9 mouse cellular contexts compared by ENCODE assay signal in the genomic region with DNA sequence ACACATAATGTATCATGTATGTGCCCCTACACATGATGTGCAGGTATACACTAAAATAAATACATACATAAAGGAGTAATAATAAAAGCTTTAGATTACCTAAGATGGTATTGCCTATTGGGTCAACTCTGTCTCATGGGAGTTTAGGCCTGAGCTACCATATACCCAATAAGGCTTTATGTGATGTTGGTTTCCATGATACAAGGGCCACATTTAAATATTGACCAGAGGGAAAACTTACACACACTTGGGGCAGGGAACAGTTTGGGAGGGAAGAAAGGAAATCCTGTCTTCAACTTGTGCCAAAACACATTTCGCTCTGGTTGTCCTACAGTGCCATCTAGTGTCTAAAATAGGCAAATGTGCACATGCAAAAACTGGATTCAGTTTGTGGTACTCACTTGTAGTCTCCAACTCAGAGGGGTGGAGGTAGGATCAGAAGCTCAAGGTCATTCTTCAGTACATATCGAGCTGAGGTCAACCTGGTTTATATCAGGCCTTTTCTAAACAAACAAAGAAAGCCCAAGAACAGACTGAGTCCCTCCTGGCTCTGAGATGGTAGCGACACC. TPM values are rescaled to one million over a fixed set of nuclear protein-coding genes. Genes with fewer than 3 reads are reported as not detected.
DNase-seq lines count a peak whose midpoint lies in the region; ATAC-seq and TF ChIP-seq lines count a peak whose summit lies in the region.
"Had no signal": no experiment of that assay in that cellular context is flagged by ENCODE, and none has a peak within 500 bp of the region (broad histone marks: within the 10 kb centered on the region; RNA-seq: fewer than 3 reads in every experiment).

No protein-coding gene starts in this region.

- in situ Hi-C loops in ES-E14 (cut with MboI; ENCODE audit: low sequenced_read_pairs in 2 of 2, unreplicated experiment in 2 of 2), result loop anchor here in 1 of 2 experiments (25.0 kb wide), 1 partner anchor 846 kb away; no protein-coding TSS in a partner anchor

- no peak overlapping the region for H3K4me2 ChIP-seq in limb, embryonic 11.5 days (ENCODE audit: low read depth, severe bottlenecking)
- H3K4me2 ChIP-seq in forebrain, embryonic 15.5 days (replicated peaks), result no peak overlapping the region
- H3K4me2 ChIP-seq in midbrain, postnatal 0 days (ENCODE audit: low read depth, low read length, poor library complexity, severe bottlenecking), result no peak overlapping the region
- H3K4me2 ChIP-seq: midbrain, embryonic 12.5 days had no signal

- peak; percentile 36 for DNase-seq in limb, embryonic 11.5 days (ENCODE audit: low spot score)
- DNase-seq in limb, embryonic 10.5 days (ENCODE audit: low spot score), result no peak
- peak; percentile 29 for DNase-seq in ES-E14 (ENCODE audit: low read depth, low spot score)
- DNase-seq in c-Kit-positive CD71-positive TER-119-negative erythroid progenitor cells, embryonic 14.5 days (ENCODE audit: low read depth), result peak; percentile 24
- DNase-seq in layer of hippocampus, adult 9-10 months (ENCODE audit: low spot score), result peak; percentile 24
- peak; percentile 55 for DNase-seq in midbrain, postnatal 0 days (ENCODE audit: low spot score)
- DNase-seq in ovary, postnatal 10 days (ENCODE audit: low spot score), result no peak

- TF ChIP-seq CTCF in midbrain, postnatal 0 days (IDR thresholded peaks at IDR 0.05), result peak; percentile 91

- no peak overlapping the region for H3K4me3 ChIP-seq in limb, embryonic 11.5 days (ENCODE audit: low read depth, low read length)
- H3K4me3 ChIP-seq in limb, embryonic 10.5 days, result no peak overlapping the region
- no peak overlapping the region for H3K4me3 ChIP-seq in ES-E14 (ENCODE audit: insufficient read depth in 1 of 2, low read depth in 1 of 2, low read length in 2 of 2, poor library complexity in 1 of 2, severe bottlenecking in 1 of 2)
- no peak overlapping the region for H3K4me3 ChIP-seq in forebrain, embryonic 15.5 days
- no peak overlapping the region for H3K4me3 ChIP-seq in midbrain, postnatal 0 days (ENCODE audit: low read depth, low read length)
- H3K4me3 ChIP-seq: midbrain, embryonic 12.5 days had no signal

- no peaks in the 10 kb centered on the region for H3K4me1 ChIP-seq in limb, embryonic 11.5 days (ENCODE audit: control insufficient read depth, insufficient read depth, low read length)
- H3K4me1 ChIP-seq in limb, embryonic 10.5 days, result no peaks in the 10 kb centered on the region
- H3K4me1 ChIP-seq in ES-E14 (ENCODE audit: control insufficient read depth in 2 of 2, insufficient read depth in 2 of 2, low read length in 2 of 2, poor library complexity in 1 of 2), result no peaks in the 10 kb centered on the region
- H3K4me1 ChIP-seq in forebrain, embryonic 15.5 days, result no peaks in the 10 kb centered on the region
- no peaks in the 10 kb centered on the region for H3K4me1 ChIP-seq in midbrain, postnatal 0 days (ENCODE audit: insufficient read depth, low read length)
- H3K4me1 ChIP-seq: midbrain, embryonic 12.5 days had no signal

- H3K27ac ChIP-seq in limb, embryonic 11.5 days (replicated peaks; ENCODE audit: low read depth, low read length), result no peak overlapping the region
- H3K27ac ChIP-seq in limb, embryonic 10.5 days, result no peak overlapping the region
- no peak overlapping the region for H3K27ac ChIP-seq in ES-E14 (ENCODE audit: insufficient read depth, low read depth, low read length, poor library complexity, severe bottlenecking)
- no peak overlapping the region for H3K27ac ChIP-seq in forebrain, embryonic 15.5 days (replicated peaks)
- H3K27ac ChIP-seq in midbrain, postnatal 0 days (ENCODE audit: low read depth, low read length), result no peak overlapping the region
- H3K27ac ChIP-seq: midbrain, embryonic 12.5 days had no signal

- no peaks in the 10 kb centered on the region for H3K27me3 ChIP-seq in limb, embryonic 11.5 days (ENCODE audit: control insufficient read depth, insufficient read depth, low read length)
- H3K27me3 ChIP-seq in limb, embryonic 10.5 days (ENCODE audit: low read depth, poor library complexity, severe bottlenecking), result peaks cover 66% of the 10 kb centered on the region
- H3K27me3 ChIP-seq in forebrain, embryonic 15.5 days, result no peaks in the 10 kb centered on the region
- H3K27me3 ChIP-seq in midbrain, postnatal 0 days (ENCODE audit: insufficient read depth, low read length), result no peaks in the 10 kb centered on the region

- H3K9me3 ChIP-seq in limb, embryonic 11.5 days (ENCODE audit: control insufficient read depth, low read length), result no peaks in the 10 kb centered on the region
- no peaks in the 10 kb centered on the region for H3K9me3 ChIP-seq in limb, embryonic 10.5 days (replicated peaks)
- H3K9me3 ChIP-seq in ES-E14 (ENCODE audit: control insufficient read depth, insufficient read depth, low read depth, low read length), result no peaks in the 10 kb centered on the region
- H3K9me3 ChIP-seq in forebrain, embryonic 15.5 days, result no peaks in the 10 kb centered on the region
- H3K9me3 ChIP-seq in midbrain, postnatal 0 days (ENCODE audit: low read length), result no peaks in the 10 kb centered on the region
- H3K9me3 ChIP-seq: midbrain, embryonic 12.5 days had no signal

- 53% methylated on average over 3 of the region's 3 CpGs for WGBS in limb, embryonic 11.5 days
- WGBS in limb, embryonic 10.5 days, result 44% methylated on average over 3 of the region's 3 CpGs
- WGBS in forebrain, embryonic 15.5 days, result 38% methylated on average over 3 of the region's 3 CpGs
- WGBS in midbrain, postnatal 0 days, result 43% methylated on average over 3 of the region's 3 CpGs

- no peak for ATAC-seq in limb, embryonic 11.5 days (ENCODE audit: insufficient number of reproducible peaks, low FRiP score, low TSS enrichment, low read depth)
- ATAC-seq in forebrain, embryonic 15.5 days (replicated peaks), result peak; percentile 23; the same call in 1 of the 2 replicates
- ATAC-seq in midbrain, postnatal 0 days (ENCODE audit: low FRiP score), result no peak

- H3K36me3 ChIP-seq in limb, embryonic 11.5 days (ENCODE audit: control insufficient read depth, insufficient read depth, low read length), result no peaks in the 10 kb centered on the region
- H3K36me3 ChIP-seq in limb, embryonic 10.5 days, result no peaks in the 10 kb centered on the region
- no peaks in the 10 kb centered on the region for H3K36me3 ChIP-seq in ES-E14 (ENCODE audit: control insufficient read depth, insufficient read depth, low read length, poor library complexity, severe bottlenecking)
- H3K36me3 ChIP-seq in forebrain, embryonic 15.5 days, result no peaks in the 10 kb centered on the region
- H3K36me3 ChIP-seq in midbrain, postnatal 0 days (ENCODE audit: insufficient read depth, low read length), result no peaks in the 10 kb centered on the region
- H3K36me3 ChIP-seq: midbrain, embryonic 12.5 days had no signal

- H3K9ac ChIP-seq in limb, embryonic 11.5 days (ENCODE audit: low read length), result no peak overlapping the region
- no peak overlapping the region for H3K9ac ChIP-seq in ES-E14 (ENCODE audit: insufficient read depth, low read depth, low read length, poor library complexity, severe bottlenecking)
- H3K9ac ChIP-seq in forebrain, embryonic 15.5 days (replicated peaks), result no peak overlapping the region
- no peak overlapping the region for H3K9ac ChIP-seq in midbrain, postnatal 0 days (replicated peaks; ENCODE audit: low read length, poor library complexity, severe bottlenecking)
- H3K9ac ChIP-seq: midbrain, embryonic 12.5 days had no signal

TF ChIP-seq in ES-E14, 5 proteins besides CTCF, POLR2A, EP300 and RAD21:
- TF ChIP-seq HCFC1 (IDR thresholded peaks at IDR 0.05; ENCODE audit: borderline replicate concordance, insufficient read depth, low read length) (no peak), MAFK (IDR thresholded peaks at IDR 0.05; ENCODE audit: insufficient read depth, low read depth, low read length) (no peak), ZNF384 (IDR thresholded peaks at IDR 0.05; ENCODE audit: low read depth, low read length) (no peak), CHD2 (IDR thresholded peaks at IDR 0.05; ENCODE audit: low read depth, low read length) (no peak), ZC3H11A (IDR thresholded peaks at IDR 0.05; ENCODE audit: borderline replicate concordance, low read depth, low read length) (peak; percentile 26; the same call in 1 of the 2 replicates)

RNA-seq across cellular contexts. Expression of gene Cdkl5, which starts 38.8 kb away (rescaled TPM):
- polyA plus RNA-seq in limb, embryonic 11.5 days (2014; fragmentation: Nextera tagmentation; extraction: Ambion mirVana), result 1.4 and 2.0 TPM in 2 replicates
- polyA plus RNA-seq in limb, embryonic 10.5 days (2016; fragmentation: Nextera tagmentation; extraction: Ambion mirVana), result 0.87 and 1.4 TPM in 2 replicates
- total RNA-seq in ES-E14 (2012; rRNA removed), result 4.0 and 4.3 TPM in 2 replicates
- polyA plus RNA-seq in forebrain, embryonic 15.5 days (2015; fragmentation: Nextera tagmentation; extraction: Ambion mirVana), result 5.9 and 6.2 TPM in 2 replicates
- 15.4 and 18.3 TPM in 2 replicates for total RNA-seq in midbrain, postnatal 0 days (2014; rRNA removed)
- polyA plus RNA-seq in midbrain, postnatal 0 days (2015; fragmentation: Nextera tagmentation; extraction: Ambion mirVana), result 3.4 and 3.7 TPM in 2 replicates

Comparison
In these comparisons a context has a peak if more than half of its experiments do, and no peak if none do; other contexts are left out.
1. DNase-seq: peak in limb, embryonic 11.5 days (single experiment), ES-E14 (single experiment), c-Kit-positive CD71-positive TER-119-negative erythroid progenitor cells, embryonic 14.5 days (single experiment), layer of hippocampus, adult 9-10 months (single experiment) and midbrain, postnatal 0 days (single experiment); none in limb, embryonic 10.5 days (single experiment) and ovary, postnatal 10 days (single experiment).